Mouse (Mus musculus): ENCODE measurements around the gene Map4k5. TPM values are rescaled to one million over a fixed set of nuclear protein-coding genes. Genes with fewer than 3 reads are reported as not detected.
A peak's percentile ranks its signal among the peaks of the same experiment; 100 is the strongest.

The Map4k5 gene
- polyA plus RNA-seq, 1 experiment from 2014 or later = 33.9 TPM

- peak; percentile 88 for ATAC-seq (replicated peaks)
- no peaks in the 10 kb centered on the region for H3K9me3 ChIP-seq
- peaks cover 18% of the 10 kb centered on the region for H3K4me1 ChIP-seq
- peak overlapping the region; percentile 48 for H3K4me2 ChIP-seq (replicated peaks)
- H3K27me3 ChIP-seq = no peaks in the 10 kb centered on the region
- H3K27ac ChIP-seq (replicated peaks) = peak overlapping the region; percentile 50
- 12% methylated on average over 22 of the region's 22 CpGs for WGBS
- H3K4me3 ChIP-seq = peak overlapping the region; percentile 16
- no peaks in the 10 kb centered on the region for H3K36me3 ChIP-seq
- H3K9ac ChIP-seq (replicated peaks) = peak overlapping the region; percentile 32; the same call in 1 of the 2 replicates
Measured at GRCm38 (mm10) chr12:69757418-69758141, 135.4 kb downstream of the Map4k5 start.

- H3K4me3 ChIP-seq = no peak overlapping the region
- H3K27me3 ChIP-seq = no peaks in the 10 kb centered on the region
- H3K9ac ChIP-seq (replicated peaks) = no peak overlapping the region
- ATAC-seq (replicated peaks) = no peak
- H3K36me3 ChIP-seq = no peaks in the 10 kb centered on the region
- H3K4me2 ChIP-seq (replicated peaks) = no peak overlapping the region
- H3K4me1 ChIP-seq = peaks cover 18% of the 10 kb centered on the region
- 80% methylated on average over 5 of the region's 5 CpGs for WGBS
- no peak overlapping the region for H3K27ac ChIP-seq (replicated peaks)
- no peaks in the 10 kb centered on the region for H3K9me3 ChIP-seq
Measured at GRCm38 (mm10) chr12:69756015-69756414, 137.0 kb downstream of the Map4k5 start.

GRCm38 (mm10) chr12:69753936-69754335 is 139.1 kb downstream of the Map4k5 start:
- 87% methylated on average over 5 of the region's 5 CpGs for WGBS
- Histone ChIP-seq H3K4me2 (replicated peaks) (no peak overlapping the region), H3K27ac (replicated peaks) (no peak overlapping the region), H3K9ac (replicated peaks) (no peak overlapping the region), H3K27me3 (no peaks in the 10 kb centered on the region), H3K4me3 (no peak overlapping the region), H3K36me3 (no peaks in the 10 kb centered on the region), H3K4me1 (peaks cover 16% of the 10 kb centered on the region), H3K9me3 (no peaks in the 10 kb centered on the region)
- ATAC-seq (replicated peaks) = no peak

MicroRNAs within 50 kb of the gene (microRNA counts, 519-probe panel; counts per million panel counts)
- not detected for microRNA mmu-miR-681

Small RNA genes within 50 kb of the gene (microRNA-seq; reads per million reads assigned to microRNA genes)
- gene Mir681 = not detected

Other genes starting within 250 kb of the Map4k5 start
- 10.3 and 11.2 TPM in 2 replicates for gene Sos2, start 211.3 kb downstream of the Map4k5 start, polyA plus RNA-seq (2015; fragmentation: Nextera tagmentation; extraction: Ambion mirVana)
- 12.5 and 14.4 TPM in 2 replicates for gene L2hgdh, start 168.3 kb downstream of the Map4k5 start, polyA plus RNA-seq (2015; fragmentation: Nextera tagmentation; extraction: Ambion mirVana)
- 24.3 and 25.9 TPM in 2 replicates for gene Atp5s, start 168.2 kb downstream of the Map4k5 start, polyA plus RNA-seq (2015; fragmentation: Nextera tagmentation; extraction: Ambion mirVana)
- 3.6 and 5.6 TPM in 2 replicates for gene Cdkl1, start 101.9 kb downstream of the Map4k5 start, polyA plus RNA-seq (2015; fragmentation: Nextera tagmentation; extraction: Ambion mirVana)
- 110 and 123 TPM in 2 replicates for gene Atl1, start 586 bp downstream of the Map4k5 start, polyA plus RNA-seq (2015; fragmentation: Nextera tagmentation; extraction: Ambion mirVana)
- 4.1 TPM in 2 replicates for gene Sav1, start 93.8 kb upstream of the Map4k5 start, polyA plus RNA-seq (2015; fragmentation: Nextera tagmentation; extraction: Ambion mirVana)
- gene Nin, start 220.5 kb upstream of the Map4k5 start, polyA plus RNA-seq (2015; fragmentation: Nextera tagmentation; extraction: Ambion mirVana) = 33.5 and 34.9 TPM in 2 replicates